Mouse (Mus musculus): Measurements from ENCODE around the gene Cgas. TPM values are rescaled to one million over a fixed set of nuclear protein-coding genes. Genes with fewer than 3 reads are reported as not detected.
A peak's percentile ranks its signal among the peaks of the same experiment; 100 is the strongest.
"Not testable (repeated sequence)": the region's sequence is repeated elsewhere in the genome, so short reads cannot be mapped to it uniquely, and the experiment has no call there.

The Cgas gene
- 1 to 10 TPM; 1.7 to 2.0 TPM for total RNA-seq (2021)

DNA sequence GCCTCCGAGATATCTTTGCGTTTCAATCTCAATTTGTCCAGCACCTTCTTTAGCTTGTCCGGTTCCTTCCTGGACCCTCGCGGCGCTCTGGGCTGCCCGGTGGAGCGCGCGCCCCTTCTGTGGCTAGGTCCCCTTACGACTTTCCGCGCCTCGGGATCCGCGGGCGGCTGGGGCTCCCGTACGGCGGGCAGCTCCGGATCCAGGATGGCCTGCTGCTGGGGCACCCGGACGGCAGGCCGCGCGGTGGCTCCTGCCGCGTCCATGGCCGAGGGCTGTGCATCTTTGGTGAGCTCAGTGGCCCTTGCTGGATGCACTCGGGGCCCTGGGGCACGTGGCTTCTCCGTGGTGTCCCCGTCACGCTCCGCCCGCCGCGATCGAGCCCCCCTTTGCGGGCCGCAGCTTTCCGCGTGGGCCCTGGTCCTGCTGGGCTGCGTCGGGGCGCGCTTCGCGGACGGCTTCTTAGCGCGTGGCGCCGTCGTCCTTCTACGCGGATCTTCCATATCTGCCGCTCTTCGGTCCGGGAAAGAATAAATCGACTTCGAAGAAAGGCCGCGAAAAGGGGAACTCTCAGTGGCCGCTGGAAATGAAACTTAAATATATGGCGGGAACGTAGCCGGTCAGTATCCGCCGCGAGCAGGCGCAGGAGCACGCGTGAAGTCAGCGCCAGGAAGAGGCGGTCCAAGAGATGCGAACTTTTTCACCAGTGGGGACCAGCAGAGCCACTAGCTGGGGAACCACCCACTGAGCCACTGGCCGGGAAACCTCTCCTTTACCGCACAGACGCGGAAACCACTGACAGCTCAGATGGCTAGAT is at the start of gene Cgas:
TSS of gene Cgas (minus strand) at position 659 of the 814 bp plus-strand sequence.
- peak; percentile 62 for DNase-seq

DNA sequence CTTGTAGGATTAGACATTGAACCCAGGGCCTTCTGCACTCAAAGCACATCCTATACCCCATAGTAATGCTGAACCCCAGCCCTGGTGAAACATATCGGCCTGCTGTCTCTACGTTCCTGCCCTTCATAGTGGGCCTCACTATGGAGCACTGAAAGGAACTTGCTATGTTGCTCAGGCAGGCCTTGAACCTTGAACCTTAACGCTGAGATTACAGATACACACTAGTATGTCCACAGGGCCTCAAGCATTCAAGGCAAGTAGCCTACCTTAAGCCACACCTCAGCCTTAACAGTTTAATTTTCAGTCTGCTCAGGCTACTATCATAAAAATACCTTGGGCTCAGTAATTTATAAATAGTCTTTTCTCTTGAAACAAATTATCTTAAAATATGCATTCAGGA is 49.2 kb upstream of the Cgas start:
- DNase-seq, result no peak

DNA sequence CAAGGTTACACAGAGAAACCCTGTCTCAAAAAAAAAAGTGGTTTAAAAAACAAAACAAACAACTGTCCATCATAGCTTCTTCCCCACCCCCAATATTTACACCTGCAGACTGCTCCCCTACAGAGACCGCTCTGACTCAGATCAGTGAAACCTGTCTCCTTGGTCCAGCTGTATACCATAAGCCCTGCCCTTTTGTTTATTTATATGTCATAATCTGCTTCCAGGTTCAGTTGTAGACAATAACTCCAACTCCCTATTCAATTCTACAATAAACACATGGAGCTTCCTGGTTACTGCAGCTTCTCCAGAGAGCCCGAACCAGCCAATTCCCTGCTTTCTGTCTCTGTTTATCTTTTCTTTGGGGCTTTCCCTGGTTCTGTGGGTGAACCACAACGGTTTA is 48.1 kb upstream of the Cgas start:
- DNase-seq, result no peak

DNA sequence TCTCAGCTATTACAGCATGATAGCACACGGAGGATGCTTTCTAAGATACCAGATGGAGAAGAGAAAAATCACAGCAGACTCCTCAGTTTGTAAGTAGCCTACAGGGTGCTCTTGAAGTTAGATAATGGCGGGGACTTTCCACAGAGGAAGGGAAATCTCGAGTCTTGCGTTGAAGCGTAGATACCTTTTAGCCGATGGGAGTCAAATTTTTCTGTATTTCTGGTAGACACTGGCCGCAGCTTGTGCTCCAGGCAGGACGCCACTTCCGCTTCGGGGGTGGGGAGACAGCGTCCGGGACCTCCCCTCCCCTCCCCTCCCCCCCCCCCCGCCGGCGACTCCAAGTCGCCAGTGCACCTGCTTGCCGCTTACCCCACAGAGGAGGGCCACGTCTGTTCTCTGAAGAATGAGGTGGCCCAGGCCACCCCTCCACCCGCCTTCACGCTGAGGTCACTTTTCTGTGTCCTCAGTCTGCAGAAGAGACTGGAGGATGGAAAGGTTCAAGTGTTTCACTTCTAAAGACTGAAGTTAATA is 45.9 kb upstream of the Cgas start, which contains the start of gene Eef1a1:
TSS of gene Eef1a1 (minus strand) at position 262 of the 531 bp plus-strand sequence.
- DNase-seq, result peak; percentile 74

DNA sequence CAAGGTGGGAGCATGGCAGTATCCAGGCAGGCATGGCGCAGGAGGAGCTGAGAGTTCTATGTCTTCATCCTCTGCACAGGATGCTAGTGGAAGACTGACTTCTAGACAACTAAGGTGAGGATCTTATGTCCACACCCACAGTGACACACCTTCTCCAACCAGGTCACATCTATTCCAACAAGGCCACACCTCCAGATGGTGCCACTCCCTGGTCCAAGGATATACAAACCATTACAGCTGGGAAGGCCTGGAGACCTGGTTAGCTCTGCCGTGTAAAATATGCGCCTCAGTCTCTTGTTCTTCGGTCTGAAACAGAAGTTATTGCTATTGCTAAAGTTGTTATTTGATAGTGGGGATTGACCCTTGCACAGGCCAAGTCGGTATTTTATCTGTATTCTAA is 45.0 kb upstream of the Cgas start:
- not testable (repeated sequence) for DNase-seq

DNA sequence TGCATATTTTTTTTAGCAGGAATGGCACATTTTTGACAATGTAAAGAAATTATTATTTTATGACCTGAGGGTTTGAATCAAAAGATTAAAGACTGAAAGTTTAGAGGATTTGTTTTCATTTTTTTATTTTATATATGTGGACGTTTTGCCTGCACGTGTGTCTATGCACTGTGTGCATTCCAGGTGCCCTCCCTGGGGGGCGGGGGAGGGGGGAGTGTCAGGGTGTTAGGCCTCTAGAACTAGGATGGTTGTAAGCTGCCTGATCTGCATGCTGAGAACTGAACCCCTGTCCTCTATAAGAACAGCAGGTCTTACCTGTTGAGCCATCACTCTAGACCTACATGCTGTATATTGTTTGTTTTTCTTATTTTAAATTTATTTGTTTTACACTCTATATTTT is 41.6 kb upstream of the Cgas start:
- DNase-seq, result no peak

DNA sequence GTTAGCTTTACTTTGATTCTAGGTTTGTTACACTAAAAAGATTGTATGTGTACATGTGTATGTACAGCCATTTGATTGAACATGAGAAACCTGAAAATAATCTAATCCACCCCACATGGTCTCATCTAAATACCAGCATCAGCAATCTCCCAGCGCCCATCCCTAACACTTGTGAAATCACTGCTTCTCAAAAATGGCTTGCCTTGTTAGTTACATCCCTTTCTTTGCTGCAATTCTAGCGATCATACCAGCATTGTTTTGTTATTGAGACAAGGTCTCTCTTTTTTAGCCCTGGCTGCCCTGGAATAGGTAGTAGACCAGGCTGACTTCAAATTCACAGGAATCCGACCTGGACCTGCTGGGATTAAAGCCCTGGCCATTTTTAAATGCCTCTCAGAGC is 39.3 kb upstream of the Cgas start:
- DNase-seq, result peak; percentile 16

DNA sequence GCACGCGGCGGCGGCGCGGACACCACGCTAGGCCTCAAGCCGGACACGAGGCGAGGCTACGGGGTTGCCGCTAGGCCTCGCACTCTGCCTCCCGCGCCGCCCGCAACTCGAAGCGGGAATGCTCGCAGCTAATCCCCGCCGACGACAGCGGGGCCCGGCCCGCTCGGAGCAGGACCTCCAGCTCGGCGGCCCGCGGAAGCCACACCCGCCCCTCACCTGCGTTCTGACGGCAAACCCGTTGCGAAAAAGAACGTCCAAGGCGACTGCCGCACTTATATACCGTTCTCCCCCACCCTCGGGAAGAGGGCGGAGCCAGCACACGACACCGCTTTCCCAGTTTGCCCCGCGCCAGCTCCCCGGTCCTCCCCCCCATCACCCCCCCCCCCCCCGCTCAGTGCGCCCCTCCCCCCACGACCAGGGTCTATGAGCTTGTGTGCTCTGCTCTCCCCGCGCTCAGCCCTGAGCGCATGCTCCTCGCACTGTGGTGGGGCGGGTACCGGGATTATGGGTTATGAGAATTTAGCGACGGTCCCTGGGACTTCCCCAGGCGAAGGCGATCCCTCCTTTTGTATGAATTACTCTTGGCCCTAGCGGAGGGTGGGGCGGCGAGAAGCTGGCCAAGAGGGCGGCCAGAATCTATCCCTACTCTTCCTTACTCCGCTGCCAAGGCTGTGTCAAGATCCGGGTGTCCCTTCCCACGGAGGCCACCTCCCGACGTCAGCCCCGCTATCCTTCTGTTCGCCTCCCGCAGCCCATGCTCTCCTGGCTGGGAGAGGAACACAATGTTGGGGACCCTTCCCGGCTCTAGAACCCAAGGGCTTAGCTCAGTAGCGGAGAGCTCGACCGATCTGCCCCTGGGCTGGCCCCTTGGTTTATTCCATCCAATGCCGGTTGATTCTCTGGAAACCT is 38.6 kb upstream of the Cgas start:
- peak; percentile 97 for DNase-seq

DNA sequence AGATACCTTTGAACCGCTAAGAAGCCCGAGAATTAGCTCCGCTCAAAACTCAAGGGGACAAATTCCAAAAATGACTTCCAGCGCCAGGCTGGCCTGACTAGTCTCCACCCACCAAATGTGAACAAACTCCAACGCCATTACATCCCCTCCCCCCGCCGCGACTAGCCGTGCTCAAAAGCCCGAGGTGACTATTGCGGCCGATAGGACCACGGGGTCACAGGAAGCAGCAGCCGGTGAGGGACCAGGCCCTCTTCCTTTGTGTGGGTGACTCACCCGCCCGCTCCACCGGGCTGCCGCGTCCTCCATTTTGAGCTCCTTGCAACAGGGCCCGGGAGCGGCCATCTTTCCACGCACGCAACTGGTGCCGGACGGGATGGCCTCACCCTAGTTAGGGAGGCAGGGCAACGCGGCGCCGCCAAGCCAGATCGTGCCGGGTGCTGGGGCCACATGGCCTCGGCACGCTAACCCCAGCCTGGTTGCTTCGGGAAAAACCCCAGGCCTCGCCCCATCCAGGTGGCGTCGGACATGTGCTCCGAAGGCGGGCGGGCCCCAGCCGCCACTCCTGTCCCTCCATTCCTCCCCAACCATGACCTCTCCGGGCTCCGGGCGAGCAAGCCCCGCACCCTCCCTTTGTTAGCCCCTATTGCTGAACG is 37.8 kb upstream of the Cgas start:
- peak; percentile 85 for DNase-seq

DNA sequence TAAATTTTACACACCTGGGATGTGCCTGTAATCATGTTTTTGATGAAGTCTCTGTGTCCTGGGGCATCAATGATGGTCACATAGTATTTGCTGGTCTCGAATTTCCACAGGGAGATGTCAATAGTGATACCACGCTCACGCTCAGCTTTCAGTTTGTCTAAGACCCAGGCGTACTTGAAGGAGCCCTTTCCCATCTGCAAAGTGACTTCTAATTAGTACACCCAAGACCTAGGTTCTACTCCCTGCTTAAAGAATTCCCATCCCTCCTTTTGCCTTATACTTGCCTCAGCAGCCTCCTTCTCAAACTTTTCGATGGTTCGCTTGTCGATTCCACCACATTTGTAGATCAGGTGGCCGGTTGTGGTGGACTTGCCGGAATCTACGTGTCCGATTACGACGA is 37.2 kb upstream of the Cgas start:
- DNase-seq, result not testable (repeated sequence)

DNA sequence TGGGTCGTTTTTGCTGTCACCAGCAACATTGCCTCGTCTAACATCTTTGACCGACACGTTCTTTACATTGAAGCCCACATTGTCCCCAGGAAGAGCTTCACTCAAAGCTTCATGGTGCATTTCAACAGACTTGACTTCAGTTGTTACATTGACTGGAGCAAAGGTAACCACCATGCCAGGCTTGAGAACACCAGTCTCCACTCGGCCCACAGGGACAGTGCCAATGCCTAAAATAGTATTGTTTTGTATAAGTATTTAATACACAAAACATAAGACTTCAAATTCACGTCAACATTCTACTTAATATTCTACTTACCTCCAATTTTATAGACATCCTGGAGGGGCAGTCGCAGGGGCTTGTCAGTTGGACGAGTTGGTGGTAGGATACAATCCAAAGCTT is 36.3 kb upstream of the Cgas start:
- DNase-seq, result not testable (repeated sequence)

DNA sequence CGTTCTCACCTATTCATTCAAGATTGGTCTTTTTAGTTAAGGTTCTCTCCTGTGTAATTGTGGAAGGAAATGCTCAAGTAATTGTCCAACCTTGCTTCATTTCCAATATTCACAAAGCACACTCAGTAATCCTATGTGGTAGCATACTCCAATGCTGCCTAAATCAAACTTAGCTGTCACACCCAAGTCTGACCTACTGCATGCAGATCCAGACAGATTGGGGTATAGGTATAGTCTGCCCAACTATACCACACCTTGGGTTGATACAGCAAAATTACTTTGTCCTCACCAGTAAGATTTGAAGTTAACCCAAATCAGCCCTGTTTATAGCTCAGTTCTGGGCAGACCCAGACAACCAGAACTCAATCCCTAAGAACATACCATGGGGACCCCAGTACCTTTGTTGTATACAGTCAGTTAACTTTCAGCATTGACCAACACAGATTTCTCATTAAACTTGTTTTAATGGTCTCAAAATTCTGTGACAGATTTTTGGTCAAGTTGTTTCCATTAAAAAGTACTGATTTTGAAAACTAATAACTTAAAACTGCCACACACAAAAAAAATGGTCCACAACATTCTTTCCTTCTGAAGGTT is 35.1 kb upstream of the Cgas start:
- not testable (repeated sequence) for DNase-seq

DNA sequence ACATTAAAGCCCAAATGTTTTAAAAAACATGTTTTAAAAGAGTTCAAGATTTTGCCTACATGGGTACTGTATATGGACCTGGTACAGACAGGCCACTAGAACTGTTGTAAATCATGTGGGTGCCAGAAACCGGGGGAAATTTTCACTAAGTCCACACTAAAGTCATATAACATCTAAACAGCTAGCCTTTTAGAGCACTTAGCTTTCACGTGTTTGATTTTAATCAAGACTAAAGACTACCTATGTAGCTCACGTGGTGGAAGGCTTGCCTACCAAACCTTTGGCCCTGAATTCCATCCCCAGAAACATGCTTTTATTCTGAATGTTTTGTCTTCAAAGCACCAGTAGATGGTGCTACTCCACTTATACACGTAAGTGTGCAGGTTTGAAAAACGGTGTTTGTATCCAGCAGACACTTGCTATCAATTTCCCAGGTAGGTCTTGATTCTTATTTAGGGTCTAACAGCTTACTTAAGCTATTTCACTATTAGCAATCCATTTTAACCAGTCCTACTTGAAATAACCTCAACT is 34.0 kb upstream of the Cgas start:
- DNase-seq, result peak; percentile 15

DNA sequence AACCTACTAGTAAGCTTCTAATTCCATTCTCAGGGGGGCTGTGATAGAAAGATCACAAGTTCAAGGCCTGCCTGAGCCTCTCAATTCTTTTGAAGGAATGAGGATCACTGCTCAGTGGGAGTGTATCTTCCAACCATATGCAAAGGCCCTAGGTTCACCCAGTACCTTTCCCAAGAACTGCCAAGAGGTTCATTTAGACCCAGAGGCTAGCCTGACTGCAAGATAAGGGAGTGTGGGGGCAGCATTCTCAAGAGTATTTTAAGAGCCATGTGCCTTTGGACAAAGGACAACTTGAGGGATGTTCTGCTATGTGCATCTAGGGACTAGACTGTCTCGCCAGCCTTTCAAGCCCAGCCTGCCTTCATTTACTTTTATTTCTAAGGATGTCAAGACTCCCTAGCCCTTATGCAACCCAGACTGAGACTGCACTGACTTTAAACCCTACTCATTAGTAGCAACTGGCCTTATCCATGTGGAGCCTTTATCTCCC is 33.5 kb upstream of the Cgas start:
- DNase-seq, result peak; percentile 22

DNA sequence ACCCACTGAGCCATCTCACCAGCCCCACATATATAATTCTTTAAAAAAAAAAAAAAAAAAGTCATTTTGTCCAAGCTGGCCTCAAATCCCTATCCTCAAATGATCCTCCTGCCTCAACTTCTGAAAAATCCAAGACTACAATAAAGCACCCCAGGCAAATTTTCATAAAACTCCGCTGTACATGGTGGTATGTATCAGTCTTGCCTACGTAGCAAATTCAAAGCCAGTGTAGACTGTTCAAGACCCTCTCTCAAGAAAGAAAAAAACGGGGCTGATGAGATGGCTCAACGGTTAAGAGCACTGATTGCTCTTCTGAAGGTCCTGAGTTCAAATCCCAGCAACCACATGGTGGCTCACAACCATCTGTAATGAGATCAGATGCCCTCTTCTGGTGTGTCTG is 32.8 kb upstream of the Cgas start:
- no peak for DNase-seq

DNA sequence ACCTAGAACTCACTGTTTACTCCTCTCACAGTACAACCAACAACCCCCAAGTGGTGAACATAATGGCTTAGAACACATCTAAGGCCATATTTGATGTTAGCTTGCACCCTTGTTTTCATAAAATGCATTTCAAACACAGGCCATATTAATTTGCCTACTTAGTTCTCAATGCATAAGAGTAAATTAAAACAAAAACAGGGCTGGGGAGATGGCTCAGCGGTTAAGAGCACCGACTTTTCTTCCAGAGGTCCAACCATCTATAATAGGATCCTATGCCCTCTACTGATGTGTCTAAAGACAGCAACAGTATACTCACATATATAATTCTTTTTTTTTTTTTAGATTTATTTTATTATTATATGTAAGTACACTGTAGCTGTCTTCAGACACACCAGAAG is 32.3 kb upstream of the Cgas start:
- no peak for DNase-seq

DNA sequence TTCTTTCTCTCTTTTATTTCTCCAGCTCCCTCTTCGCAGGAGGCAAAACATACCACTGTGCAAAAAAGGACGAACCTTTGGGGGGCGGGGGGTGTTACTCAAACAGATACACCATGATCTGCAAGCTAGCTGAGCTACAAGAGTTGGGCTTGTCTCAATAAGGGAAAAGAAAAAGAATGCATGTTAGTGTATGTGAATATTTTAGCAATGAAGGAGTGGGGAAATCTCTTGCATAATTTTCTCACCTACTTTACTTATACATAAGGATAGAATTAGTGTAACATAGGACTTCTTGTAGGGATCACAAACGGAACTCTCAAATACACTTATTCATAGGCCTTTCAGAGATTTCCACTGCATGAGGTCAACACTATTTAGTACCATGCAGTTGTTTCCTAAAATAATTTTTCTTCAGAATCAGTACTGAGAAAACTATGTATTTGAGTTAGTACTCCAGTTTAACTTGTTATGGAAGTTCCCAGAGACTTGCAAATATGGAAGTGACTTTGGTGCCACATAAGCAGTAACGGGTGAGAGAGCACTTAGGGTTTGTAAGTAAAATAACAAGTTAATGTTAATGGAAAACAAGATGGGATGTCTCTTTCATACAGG is 31.8 kb upstream of the Cgas start:
- no peak for DNase-seq

DNA sequence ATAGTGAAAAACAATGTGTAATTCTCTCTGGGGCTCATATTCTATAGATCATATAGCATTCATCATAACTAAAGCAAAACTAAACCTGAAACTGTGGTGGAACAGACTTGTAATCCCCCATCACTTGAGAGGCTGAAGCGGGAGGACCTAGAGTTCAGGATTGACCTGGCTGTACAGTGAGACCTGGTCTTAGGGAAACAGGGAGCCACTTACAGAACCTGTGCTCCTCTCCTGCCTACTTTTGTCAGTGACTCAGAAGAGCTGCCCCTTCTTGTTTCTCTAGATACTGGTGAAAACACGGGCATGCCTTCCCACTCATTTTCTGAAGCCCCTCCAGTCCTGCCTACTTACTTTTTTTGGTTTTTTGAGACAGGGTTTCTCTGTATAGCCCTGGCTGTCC is 31.2 kb upstream of the Cgas start:
- DNase-seq, result no peak

DNA sequence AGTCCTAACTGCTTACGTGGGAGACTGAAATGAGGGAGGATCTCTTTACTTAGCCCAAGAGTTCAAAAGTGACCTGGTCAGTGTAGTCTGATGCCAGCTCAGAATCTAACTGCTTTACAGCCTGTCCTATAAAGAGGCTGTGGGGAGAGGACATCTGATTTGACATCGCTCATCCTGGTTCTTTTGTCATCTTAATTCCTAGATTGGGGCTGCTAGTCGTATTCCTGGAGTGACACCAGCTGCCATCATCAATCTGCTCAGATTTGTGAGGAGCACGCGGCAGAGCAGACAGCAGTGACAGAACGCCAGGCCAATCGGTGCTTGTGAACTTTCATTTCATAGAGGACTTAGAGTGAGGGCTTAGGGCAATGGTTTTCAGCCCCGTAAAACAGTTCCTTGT is 30.6 kb upstream of the Cgas start:
- DNase-seq, result no peak

DNA sequence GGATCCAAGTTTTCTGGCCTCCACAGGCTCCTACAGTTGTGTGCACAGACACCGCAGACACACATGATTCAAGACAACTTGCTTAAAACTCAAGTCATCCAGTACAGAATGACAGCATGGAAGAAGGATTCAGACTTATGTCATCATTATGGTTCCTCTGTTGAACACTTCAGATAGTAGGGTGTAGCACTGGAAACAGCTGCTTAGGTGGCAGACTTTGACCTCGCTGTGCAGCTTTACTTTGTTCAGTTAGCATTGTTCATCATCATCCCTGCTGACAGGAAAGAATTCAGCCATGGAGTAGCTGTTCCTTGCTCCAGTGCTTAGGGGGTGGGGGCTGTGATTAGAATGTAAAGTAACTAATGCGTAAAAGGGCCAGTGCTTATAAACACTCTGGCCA is 22.7 kb upstream of the Cgas start:
- DNase-seq, result no peak

DNA sequence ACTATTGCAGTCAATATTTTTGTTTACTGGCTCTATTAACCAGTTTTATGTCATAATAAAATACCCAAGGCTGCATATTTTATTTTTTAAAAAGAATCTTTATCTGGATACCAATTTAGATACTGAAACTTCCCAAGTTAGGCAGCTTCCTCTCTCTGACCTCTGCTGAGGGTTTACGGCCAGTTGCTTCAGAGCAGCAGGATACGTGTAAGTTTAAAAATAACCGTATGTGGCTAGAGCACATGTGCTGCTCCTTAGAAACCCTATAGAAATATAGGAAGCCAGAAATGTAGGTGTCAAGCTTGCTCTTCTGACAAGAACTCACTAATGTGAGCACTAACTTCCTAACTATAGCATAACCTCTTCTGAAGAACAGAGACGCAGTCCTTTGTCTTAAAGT is 20.3 kb upstream of the Cgas start:
- no peak for DNase-seq

Measured in heart, postnatal 4 days (tissue).